Mouse (Mus musculus): ENCODE measurements around the gene Trim31. TPM values are rescaled to one million over a fixed set of nuclear protein-coding genes. Genes with fewer than 3 reads are reported as not detected.

The Trim31 gene
- total and polyA plus RNA-seq, 3 experiments, result not detected

DNA sequence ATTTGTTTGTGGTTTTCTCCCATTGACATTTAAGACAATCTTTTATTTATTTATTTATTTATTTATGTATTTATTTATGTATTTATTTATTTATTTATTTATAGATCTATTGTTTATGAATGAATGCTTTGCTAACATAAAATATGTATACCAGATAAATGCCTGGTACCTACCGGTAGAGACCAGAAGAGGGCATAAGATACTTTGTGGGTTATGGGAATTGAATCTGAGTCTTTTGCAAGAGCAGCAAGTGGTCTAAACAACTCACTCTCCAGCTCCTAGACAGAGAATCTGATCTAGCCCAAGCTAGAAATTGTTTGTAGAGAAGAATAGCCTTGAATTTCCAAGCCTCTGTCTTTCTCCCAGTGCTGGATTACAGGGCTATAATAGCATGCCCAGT, 2.8 kb downstream of the Trim31 start:
- H3K36me3 ChIP-seq (ENCODE audit: control insufficient read depth in 1 of 2, insufficient read depth in 2 of 2, low read length in 2 of 2), result no peaks in the 10 kb centered on the region
- no peak overlapping the region for H3K9ac ChIP-seq (ENCODE audit: control insufficient read depth, low read depth, low read length, poor library complexity, severe bottlenecking)
- no peak overlapping the region for H3K27ac ChIP-seq (ENCODE audit: control insufficient read depth, low read depth, low read length)
- no peaks in the 10 kb centered on the region for H3K9me3 ChIP-seq (replicated peaks; ENCODE audit: insufficient read depth, low read length)
- DNase-seq (ENCODE audit: low read depth, low spot score), result no peak
- no peaks in the 10 kb centered on the region; a peak in 3 of 4 replicates for H3K27me3 ChIP-seq (ENCODE audit: control insufficient read depth in 1 of 2, insufficient read depth in 2 of 2, low read length in 2 of 2)
- no peaks in the 10 kb centered on the region for H3K4me1 ChIP-seq (ENCODE audit: control insufficient read depth in 1 of 2, insufficient read depth in 2 of 2, low read length in 2 of 2)
- TF ChIP-seq SMC3 (IDR thresholded peaks at IDR 0.05; ENCODE audit: low read depth, low read length) (peak; percentile 41), SIN3A (IDR thresholded peaks at IDR 0.05; ENCODE audit: low read length) (no peak), CTCF (IDR thresholded peaks at IDR 0.05 in 2 of 3, conservative IDR thresholded peaks at IDR 0.05 in 1 of 3; ENCODE audit: control insufficient read depth in 1 of 3, insufficient read depth in 1 of 3, low read depth in 2 of 3, low read length in 3 of 3, poor library complexity in 1 of 3, severe bottlenecking in 1 of 3) (peak in 2 of 3 experiments; percentile 5 to 32; a peak in 2 of 6 replicates), RAD21 (IDR thresholded peaks at IDR 0.05; ENCODE audit: low read depth, low read length) (peak; percentile 7)
- no peaks in the 10 kb centered on the region for H3K79me2 ChIP-seq (ENCODE audit: control insufficient read depth, insufficient read depth, low read length, poor library complexity)
- no peak overlapping the region for H3K4me3 ChIP-seq (ENCODE audit: control insufficient read depth in 1 of 2, insufficient read depth in 1 of 2, low read depth in 2 of 2, low read length in 2 of 2)

DNA sequence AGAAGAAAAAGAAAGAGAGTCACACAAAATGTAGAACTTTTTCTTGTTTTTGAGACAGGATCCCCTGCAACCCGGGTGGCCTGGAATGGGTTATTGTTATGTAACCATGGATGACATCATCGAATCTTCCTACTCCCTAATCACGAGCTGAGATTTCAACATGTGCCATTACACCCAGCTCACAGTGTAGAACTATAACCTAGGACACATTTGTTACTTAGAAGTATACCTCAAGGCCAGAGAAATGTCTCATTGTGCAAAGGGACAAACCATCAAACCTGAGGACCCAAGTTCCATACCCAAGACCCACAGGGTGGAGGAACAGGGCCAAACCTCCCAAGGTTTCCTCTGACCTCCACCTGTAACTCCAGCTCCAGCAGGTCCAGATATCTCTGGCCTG, 5.7 kb downstream of the Trim31 start:
- Histone ChIP-seq H3K9me3 (replicated peaks; ENCODE audit: insufficient read depth, low read length) (no peaks in the 10 kb centered on the region), H3K9ac (ENCODE audit: control insufficient read depth, low read depth, low read length, poor library complexity, severe bottlenecking) (no peak overlapping the region), H3K27ac (ENCODE audit: control insufficient read depth, low read depth, low read length) (no peak overlapping the region), H3K27me3 (ENCODE audit: control insufficient read depth in 1 of 2, insufficient read depth in 2 of 2, low read length in 2 of 2) (no peaks in the 10 kb centered on the region; a peak in 3 of 4 replicates), H3K4me3 (ENCODE audit: control insufficient read depth in 1 of 2, insufficient read depth in 1 of 2, low read depth in 2 of 2, low read length in 2 of 2) (no peak overlapping the region), H3K79me2 (ENCODE audit: control insufficient read depth, insufficient read depth, low read length, poor library complexity) (no peaks in the 10 kb centered on the region), H3K36me3 (ENCODE audit: control insufficient read depth in 1 of 2, insufficient read depth in 2 of 2, low read length in 2 of 2) (no peaks in the 10 kb centered on the region), H3K4me1 (ENCODE audit: control insufficient read depth in 1 of 2, insufficient read depth in 2 of 2, low read length in 2 of 2) (no peaks in the 10 kb centered on the region)
- no peak for DNase-seq (ENCODE audit: low read depth, low spot score)
- TF ChIP-seq ZMIZ1 (IDR thresholded peaks at IDR 0.05; ENCODE audit: low read depth, low read length) (no peak), EP300 (IDR thresholded peaks at IDR 0.05; ENCODE audit: low read depth in 1 of 2, low read length in 2 of 2) (no peak), CHD2 (IDR thresholded peaks at IDR 0.05; ENCODE audit: low read length) (no peak), TBP (IDR thresholded peaks at IDR 0.05; ENCODE audit: low read depth, low read length) (no peak), TAL1 (IDR thresholded peaks at IDR 0.05; ENCODE audit: low read length) (no peak), MXI1 (IDR thresholded peaks at IDR 0.05; ENCODE audit: low read depth, low read length) (no peak), ETS1 (IDR thresholded peaks at IDR 0.05; ENCODE audit: low read depth, low read length) (no peak), POLR2AphosphoS2 (IDR thresholded peaks at IDR 0.05; ENCODE audit: low read length) (no peak)

DNA sequence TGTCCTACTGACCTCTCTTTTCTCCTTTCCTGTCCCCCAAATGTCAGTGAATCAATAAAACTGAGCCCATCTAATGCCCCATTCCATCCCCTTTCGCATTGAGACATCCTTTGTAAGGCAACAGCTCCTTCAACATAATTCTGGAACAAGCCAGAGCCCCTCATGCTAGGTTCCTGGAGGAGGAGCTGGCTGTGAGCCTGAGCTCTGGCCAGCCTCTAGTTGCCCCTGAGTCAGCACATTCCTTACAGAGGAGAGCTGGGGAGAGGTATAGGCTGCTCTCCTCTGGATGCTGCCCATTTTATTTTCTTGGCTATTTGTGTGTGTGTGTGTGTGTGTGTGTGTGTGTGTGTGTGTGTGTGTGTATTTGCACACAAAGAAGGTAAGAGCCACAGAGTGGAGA, 10.3 kb downstream of the Trim31 start:
- Histone ChIP-seq H3K79me2 (ENCODE audit: control insufficient read depth, insufficient read depth, low read length, poor library complexity) (no peaks in the 10 kb centered on the region), H3K27ac (ENCODE audit: control insufficient read depth, low read depth, low read length) (no peak overlapping the region), H3K9me3 (replicated peaks; ENCODE audit: insufficient read depth, low read length) (no peaks in the 10 kb centered on the region), H3K36me3 (ENCODE audit: control insufficient read depth in 1 of 2, insufficient read depth in 2 of 2, low read length in 2 of 2) (no peaks in the 10 kb centered on the region), H3K4me3 (ENCODE audit: control insufficient read depth in 1 of 2, insufficient read depth in 1 of 2, low read depth in 2 of 2, low read length in 2 of 2) (no peak overlapping the region), H3K27me3 (ENCODE audit: control insufficient read depth in 1 of 2, insufficient read depth in 2 of 2, low read length in 2 of 2) (peaks cover 4% of the 10 kb centered on the region in 2 experiments), H3K9ac (ENCODE audit: control insufficient read depth, low read depth, low read length, poor library complexity, severe bottlenecking) (no peak overlapping the region), H3K4me1 (ENCODE audit: control insufficient read depth in 1 of 2, insufficient read depth in 2 of 2, low read length in 2 of 2) (no peaks in the 10 kb centered on the region)
- TF ChIP-seq HCFC1 (IDR thresholded peaks at IDR 0.05; ENCODE audit: low read depth, low read length) (no peak), GATA1 (IDR thresholded peaks at IDR 0.05; ENCODE audit: low read depth, low read length) (no peak), CHD1 (IDR thresholded peaks at IDR 0.05; ENCODE audit: low read depth, low read length) (no peak), TBP (IDR thresholded peaks at IDR 0.05; ENCODE audit: low read depth, low read length) (no peak), CTCF (IDR thresholded peaks at IDR 0.05 in 2 of 3, conservative IDR thresholded peaks at IDR 0.05 in 1 of 3; ENCODE audit: control insufficient read depth in 1 of 3, insufficient read depth in 1 of 3, low read depth in 2 of 3, low read length in 3 of 3, poor library complexity in 1 of 3, severe bottlenecking in 1 of 3) (no peak), MAX (IDR thresholded peaks at IDR 0.05; ENCODE audit: low read length) (no peak), E2F4 (IDR thresholded peaks at IDR 0.05; ENCODE audit: borderline replicate concordance, low read depth, low read length) (no peak), MAFK (IDR thresholded peaks at IDR 0.05; ENCODE audit: borderline replicate concordance, low read depth, low read length) (no peak), ZC3H11A (IDR thresholded peaks at IDR 0.05; ENCODE audit: low read depth, low read length) (no peak), MYC (IDR thresholded peaks at IDR 0.05; ENCODE audit: low read depth, low read length) (no peak), JUND (IDR thresholded peaks at IDR 0.05; ENCODE audit: low read depth, low read length) (no peak), MEF2A (IDR thresholded peaks at IDR 0.05; ENCODE audit: extremely low read depth, insufficient replicate concordance, low read depth, low read length, poor library complexity, severe bottlenecking) (no peak), TCF12 (IDR thresholded peaks at IDR 0.05; ENCODE audit: low read depth, low read length) (no peak), EP300 (IDR thresholded peaks at IDR 0.05; ENCODE audit: low read depth in 1 of 2, low read length in 2 of 2) (no peak), ZMIZ1 (IDR thresholded peaks at IDR 0.05; ENCODE audit: low read depth, low read length) (no peak), POLR2AphosphoS5 (IDR thresholded peaks at IDR 0.05; ENCODE audit: borderline replicate concordance, low read depth, low read length) (no peak), ZKSCAN1 (IDR thresholded peaks at IDR 0.05; ENCODE audit: low read depth, low read length) (no peak), NRF1 (IDR thresholded peaks at IDR 0.05; ENCODE audit: insufficient read depth, low read depth, low read length, poor library complexity, severe bottlenecking) (no peak), ETS1 (IDR thresholded peaks at IDR 0.05; ENCODE audit: low read depth, low read length) (no peak)
- DNase-seq (ENCODE audit: low read depth, low spot score), result no peak

Measured in MEL (cell line).